Mouse (Mus musculus) liver, embryonic 14.5 days (tissue): ENCODE results near the gene Aaas. TPM values are rescaled to one million over a fixed set of nuclear protein-coding genes. Genes with fewer than 3 reads are reported as not detected.

ENCODE experiments used
- ATAC-seq: fragments of 200-750 bp; cut with Nextera tagmentation; 2 replicates; pipeline ENCODE4 v1.8.0; 2017; ENCODE audit warnings: moderate number of reproducible peaks, mild to moderate bottlenecking, moderate library complexity; ENCODE audit not compliant: insufficient read depth
- DNase-seq, 3 experiments: peaks; one replicate each; pipeline ENCODE4 v3.0.0-alpha.2; 2012 to 2013; ENCODE audit warnings: low read depth in 3 of 3, low spot score in 3 of 3
- H3K27ac ChIP-seq: fragments of 300-500 bp; sonication (generic); 2 replicates; pipeline ENCODE4 v1.5.1; 2014; ENCODE audit warnings: moderate library complexity, mild to moderate bottlenecking, control low read depth, inconsistent platforms
- H3K27me3 ChIP-seq: fragments of 300-500 bp; sonication (generic); 2 replicates; pipeline ENCODE4 v1.6.1; 2014; ENCODE audit warnings: mild to moderate bottlenecking, low read length, moderate library complexity; ENCODE audit not compliant: control insufficient read depth, insufficient read depth
- H3K36me3 ChIP-seq: fragments of 300-500 bp; sonication (generic); replicated peaks from 2 replicates; pipeline ENCODE4 v1.6.1; 2014; ENCODE audit warnings: low read depth; ENCODE audit not compliant: control insufficient read depth, insufficient read depth
- H3K4me1 ChIP-seq, 2 experiments: fragments of 200-500 bp in 1 of 2; fragments of 300-500 bp in 1 of 2; sonication (generic) in 1 of 2; replicated peaks; 2 replicates each; pipeline ENCODE4 v1.6.1; 2012 to 2014; ENCODE audit warnings: antibody characterized with exemption in 1 of 2, inconsistent platforms in 1 of 2, low read length in 1 of 2; ENCODE audit not compliant: control insufficient read depth in 2 of 2, insufficient read depth in 2 of 2
- H3K4me2 ChIP-seq: fragments of 300-500 bp; sonication (generic); 2 replicates; pipeline ENCODE4 v1.6.1; 2014; ENCODE audit warnings: low read depth, mild to moderate bottlenecking, control low read depth, moderate library complexity
- H3K4me3 ChIP-seq, 2 experiments: fragments of 200-500 bp in 1 of 2; fragments of 300-500 bp in 1 of 2; sonication (generic) in 1 of 2; 2 replicates each; pipeline ENCODE4 v1.5.1; 2012 to 2014; ENCODE audit warnings: low read depth in 2 of 2, low read length in 2 of 2, mild to moderate bottlenecking in 2 of 2, control low read depth in 1 of 2, inconsistent platforms in 1 of 2, moderate library complexity in 1 of 2; ENCODE audit not compliant: insufficient read depth in 1 of 2
- H3K9ac ChIP-seq: fragments of 300-500 bp; sonication (generic); replicated peaks from 2 replicates; pipeline ENCODE4 v1.6.1; 2014; ENCODE audit warnings: mild to moderate bottlenecking, control low read depth, moderate library complexity
- H3K9me3 ChIP-seq: fragments of 300-500 bp; sonication (generic); 2 replicates; pipeline ENCODE4 v1.6.1; 2016; ENCODE audit warnings: low read length, mixed read lengths; ENCODE audit not compliant: control insufficient read depth
- CTCF ChIP-seq: IDR thresholded peaks from 2 replicates; pipeline ENCODE4 v1.5.1; 2016; ENCODE audit warnings: antibody characterized with exemption, low read depth, control low read depth
- EP300 ChIP-seq: IDR thresholded peaks from 2 replicates; pipeline ENCODE4 v1.6.1; 2016; ENCODE audit warnings: antibody characterized with exemption, low read depth
- WGBS: fragments of 180-500 bp; shearing (Covaris S2); extraction: QIAGEN DNeasy Blood & Tissue Kit; methylation state at CpG from one replicate; pipeline ENCODE4 v1.1.7; 2014; ENCODE audit not compliant: insufficient replicate concordance; 5-methylcytosine and 5-hydroxymethylcytosine counted together
- polyA plus RNA-seq, 2 experiments: library from polyadenylated mRNA; depleted of rRNA in 1 of 2; stranded (reverse) in 1 of 2; unstranded in 1 of 2; fragments of >200 nt; fragmentation: Nextera tagmentation in 1 of 2; extraction: Ambion mirVana in 1 of 2; gene quantifications; 2 replicates each; pipeline versions ENCODE4 v1.2.1 to v1.2.3; 2012 to 2014

Aaas gene
- polyA plus RNA-seq, 2 experiments = 33.7 to 44.3 TPM

- DNase-seq = no peak
- Histone ChIP-seq H3K9ac (no peak overlapping the region), H3K4me1 (no peaks in the 10 kb centered on the region), H3K27ac (no peak overlapping the region), H3K27me3 (peaks cover 30% of the 10 kb centered on the region), H3K36me3 (no peaks in the 10 kb centered on the region), H3K4me3 (no peak overlapping the region), H3K4me2 (no peak overlapping the region), H3K9me3 (no peaks in the 10 kb centered on the region)
- 12% methylated on average over 13 of the region's 13 CpGs for WGBS
- ATAC-seq = no peak
- no peak for TF ChIP-seq CTCF
- TF ChIP-seq EP300 = no peak
These were observed 19.4 kb upstream of the Aaas start for GRCm38 (mm10) chr15:102369972-102370371.

GRCm38 (mm10) chr15:102366733-102367344 is 16.3 kb upstream of the Aaas start, which contains the start of gene Sp7:
Sp7 (minus strand) TSS chr15:102367182.
- no peak within 1 kb of the TSS for H3K4me2 ChIP-seq
- DNase-seq (no peak), ATAC-seq (no peak)
- H3K27me3 ChIP-seq = peaks cover 43% of the 10 kb centered on the region
- H3K36me3 ChIP-seq = no peaks in the 10 kb centered on the region
- 6% methylated on average over 15 of the region's 15 CpGs for WGBS
- no peak within 1 kb of the TSS for H3K9ac ChIP-seq
- H3K27ac ChIP-seq = no peak within 1 kb of the TSS
- no peak within 1 kb of the TSS for H3K4me3 ChIP-seq
- no peaks in the 10 kb centered on the region for H3K9me3 ChIP-seq
- H3K4me1 ChIP-seq = 0 out of 4 replicates have a peak, but pooled peaks cover 0 to 2% of the 10 kb centered on the region in 2 experiments
- TF ChIP-seq CTCF (no peak), EP300 (no peak)

GRCm38 (mm10) chr15:102366238-102366637 is 15.7 kb upstream of the Aaas start:
- H3K36me3 ChIP-seq = no peaks in the 10 kb centered on the region
- H3K9me3 ChIP-seq = no peaks in the 10 kb centered on the region
- H3K4me1 ChIP-seq = 0 out of 4 replicates have a peak, but pooled peaks cover 0 to 2% of the 10 kb centered on the region in 2 experiments
- no peak overlapping the region for H3K9ac ChIP-seq
- TF ChIP-seq EP300 = no peak
- no peak for TF ChIP-seq CTCF
- H3K27ac ChIP-seq = no peak overlapping the region
- H3K27me3 ChIP-seq = peaks cover 40% of the 10 kb centered on the region
- 16% methylated on average over 7 of the region's 7 CpGs for WGBS
- no peak overlapping the region for H3K4me3 ChIP-seq
- no peak for ATAC-seq
- no peak overlapping the region for H3K4me2 ChIP-seq
- no peak for DNase-seq

GRCm38 (mm10) chr15:102364678-102365077 is 14.1 kb upstream of the Aaas start:
- TF ChIP-seq CTCF (no peak), EP300 (no peak)
- Histone ChIP-seq H3K36me3 (no peaks in the 10 kb centered on the region), H3K4me3 (no peak overlapping the region), H3K4me2 (no peak overlapping the region), H3K4me1 (0 out of 4 replicates have a peak, but pooled peaks cover 0 to 2% of the 10 kb centered on the region in 2 experiments), H3K27ac (no peak overlapping the region), H3K9me3 (no peaks in the 10 kb centered on the region), H3K27me3 (peaks cover 27% of the 10 kb centered on the region), H3K9ac (no peak overlapping the region)
- 49% methylated on average over 1 of the region's 1 CpGs for WGBS
- DNase-seq (no peak), ATAC-seq (no peak)

GRCm38 (mm10) chr15:102362648-102363047 is 12.1 kb upstream of the Aaas start:
- DNase-seq = no peak
- no peak overlapping the region; the same call in 1 of the 2 replicates for H3K9ac ChIP-seq
- no peaks in the 10 kb centered on the region for H3K36me3 ChIP-seq
- TF ChIP-seq EP300 = no peak
- no peak overlapping the region for H3K27ac ChIP-seq
- H3K4me2 ChIP-seq = peak overlapping the region; percentile 28; the same call in 1 of the 2 replicates
- 4% methylated on average over 14 of the region's 14 CpGs for WGBS
- H3K27me3 ChIP-seq = peaks cover 43% of the 10 kb centered on the region
- no peak for ATAC-seq
- 0 out of 4 replicates have a peak, but pooled peaks cover 0 to 2% of the 10 kb centered on the region in 2 experiments for H3K4me1 ChIP-seq
- no peaks in the 10 kb centered on the region for H3K9me3 ChIP-seq
- H3K4me3 ChIP-seq = no peak overlapping the region
